Mouse (Mus musculus): ENCODE measurements around the gene Trem3.

Trem3 gene

GRCm38 (mm10) chr17:48274885-48275284, 27.3 kb downstream of the Trem3 start:
- no peaks in the 10 kb centered on the region for H3K36me3 ChIP-seq (ENCODE audit: insufficient read depth, low read length)
- TF ChIP-seq NANOG (IDR thresholded peaks at IDR 0.05; ENCODE audit: borderline replicate concordance, low read length) (no peak), POU5F1 (IDR thresholded peaks at IDR 0.05; ENCODE audit: borderline replicate concordance, low read length) (no peak), CTCF (conservative IDR thresholded peaks at IDR 0.05; ENCODE audit: low read length) (peak; percentile 86)
- H3K4me1 ChIP-seq (replicated peaks; ENCODE audit: low read depth, low read length), result peaks cover 16% of the 10 kb centered on the region
- 0 out of 2 replicates have a peak, but pooled peaks cover under 1% of the 10 kb centered on the region for H3K27me3 ChIP-seq (ENCODE audit: insufficient read depth, low read length)
- no peaks in the 10 kb centered on the region for H3K9me3 ChIP-seq (ENCODE audit: low read length)
- H3K4me3 ChIP-seq (replicated peaks; ENCODE audit: low read length), result no peak overlapping the region

DNA sequence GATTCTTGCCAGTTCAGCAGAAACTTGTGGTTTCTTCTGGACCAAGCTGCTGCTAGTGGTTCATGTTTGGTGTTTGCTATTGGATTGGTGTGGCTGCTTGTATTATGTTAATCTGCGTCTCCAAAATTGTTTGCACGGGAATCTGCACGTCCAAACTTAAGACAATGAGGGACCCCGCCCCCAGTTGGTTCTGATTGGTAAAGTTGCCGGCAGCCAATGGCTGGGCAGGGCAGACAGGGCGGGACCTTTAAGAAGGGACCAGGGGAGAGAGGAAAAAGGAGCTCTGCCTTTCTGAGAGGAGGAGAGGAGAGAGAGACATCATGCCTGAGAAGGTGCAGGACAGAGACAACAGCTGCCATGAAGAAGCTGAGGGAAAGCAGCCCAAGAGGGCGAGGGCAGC, 28.2 kb downstream of the Trem3 start:
- Histone ChIP-seq H3K27me3 (ENCODE audit: insufficient read depth, low read length) (peaks cover 6% of the 10 kb centered on the region; the same call in 1 of the 2 replicates), H3K4me1 (replicated peaks; ENCODE audit: low read depth, low read length) (peaks cover 18% of the 10 kb centered on the region), H3K9me3 (ENCODE audit: low read length) (no peaks in the 10 kb centered on the region), H3K36me3 (ENCODE audit: insufficient read depth, low read length) (no peaks in the 10 kb centered on the region), H3K4me3 (replicated peaks; ENCODE audit: low read length) (no peak overlapping the region)
- TF ChIP-seq NANOG (IDR thresholded peaks at IDR 0.05; ENCODE audit: borderline replicate concordance, low read length), result no peak

GRCm38 (mm10) chr17:48278381-48278780, 30.8 kb downstream of the Trem3 start:
- no peaks in the 10 kb centered on the region for H3K36me3 ChIP-seq (ENCODE audit: insufficient read depth, low read length)
- peaks cover 23% of the 10 kb centered on the region for H3K4me1 ChIP-seq (replicated peaks; ENCODE audit: low read depth, low read length)
- no peak overlapping the region for H3K4me3 ChIP-seq (replicated peaks; ENCODE audit: low read length)
- TF ChIP-seq NANOG (IDR thresholded peaks at IDR 0.05; ENCODE audit: borderline replicate concordance, low read length), result no peak
- no peak for TF ChIP-seq CTCF (conservative IDR thresholded peaks at IDR 0.05; ENCODE audit: low read length)
- no peak for TF ChIP-seq POU5F1 (IDR thresholded peaks at IDR 0.05; ENCODE audit: borderline replicate concordance, low read length)
- no peaks in the 10 kb centered on the region for H3K9me3 ChIP-seq (ENCODE audit: low read length)
- peaks cover 6% of the 10 kb centered on the region; the same call in 1 of the 2 replicates for H3K27me3 ChIP-seq (ENCODE audit: insufficient read depth, low read length)

DNA sequence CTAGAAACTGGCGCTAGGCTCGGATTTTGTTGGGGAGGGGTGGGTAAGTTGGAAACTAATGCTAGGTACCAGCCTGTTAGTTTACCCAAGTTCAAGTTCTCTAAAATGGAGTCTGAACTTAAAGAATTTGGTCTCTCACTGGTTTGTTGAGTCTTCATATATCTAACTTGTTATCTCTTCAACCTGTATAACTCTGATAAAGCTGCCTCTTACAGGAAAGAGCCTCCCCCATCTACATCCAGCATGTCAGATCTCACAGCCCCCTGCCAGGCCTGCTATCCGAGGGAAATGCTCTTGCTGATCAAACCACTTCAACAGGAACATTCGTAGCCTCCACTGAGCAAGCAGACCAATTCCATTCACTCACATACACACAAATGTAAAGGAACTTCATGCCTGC, 31.4 kb downstream of the Trem3 start:
- no peak for TF ChIP-seq NANOG (IDR thresholded peaks at IDR 0.05; ENCODE audit: borderline replicate concordance, low read length)
- no peak for TF ChIP-seq POU5F1 (IDR thresholded peaks at IDR 0.05; ENCODE audit: borderline replicate concordance, low read length)
- no peak for TF ChIP-seq CTCF (conservative IDR thresholded peaks at IDR 0.05; ENCODE audit: low read length)
- H3K4me3 ChIP-seq (replicated peaks; ENCODE audit: low read length), result no peak overlapping the region
- peaks cover 23% of the 10 kb centered on the region for H3K4me1 ChIP-seq (replicated peaks; ENCODE audit: low read depth, low read length)
- no peaks in the 10 kb centered on the region for H3K36me3 ChIP-seq (ENCODE audit: insufficient read depth, low read length)
- peaks cover 6% of the 10 kb centered on the region; the same call in 1 of the 2 replicates for H3K27me3 ChIP-seq (ENCODE audit: insufficient read depth, low read length)
- H3K9me3 ChIP-seq (ENCODE audit: low read length), result no peaks in the 10 kb centered on the region

DNA sequence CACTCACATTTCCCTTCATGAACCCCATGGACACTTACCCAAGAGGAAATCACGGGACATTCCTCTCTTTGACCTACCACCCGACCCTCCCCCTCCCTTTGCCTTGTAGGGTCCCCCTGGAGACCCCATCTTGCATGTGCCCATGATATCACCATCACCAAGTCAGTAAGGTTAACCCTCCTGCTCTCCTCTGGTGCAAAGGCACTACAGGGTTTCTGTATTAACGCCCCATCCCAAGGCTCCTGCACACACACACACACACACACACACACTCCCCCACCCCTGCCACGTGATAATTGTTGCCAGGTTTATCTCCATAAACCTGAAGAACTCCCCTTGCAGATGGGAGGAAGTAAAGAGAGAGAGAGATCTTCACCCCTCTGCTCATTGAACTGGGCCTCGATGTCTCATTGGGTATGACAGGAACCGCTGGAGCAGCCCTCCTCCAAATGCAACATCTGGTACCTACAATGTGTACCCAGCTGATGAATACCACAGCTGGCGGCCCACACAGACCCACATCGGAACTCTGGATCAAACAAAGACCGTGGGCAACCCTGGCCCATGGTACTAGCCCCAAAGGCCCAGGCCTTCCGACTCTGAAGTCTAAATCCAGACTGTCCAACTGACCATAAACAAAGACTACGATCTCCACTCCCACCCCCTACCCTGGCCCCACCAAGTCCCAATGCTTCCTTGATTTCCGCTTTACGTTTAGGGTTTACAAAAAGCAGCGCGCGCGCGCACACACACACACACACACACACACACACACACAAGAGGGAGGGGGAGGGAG, 33.6 kb downstream of the Trem3 start:
- no peaks in the 10 kb centered on the region for H3K36me3 ChIP-seq (ENCODE audit: insufficient read depth, low read length)
- H3K4me3 ChIP-seq (replicated peaks; ENCODE audit: low read length), result peak overlapping the region; percentile 58
- TF ChIP-seq CTCF (conservative IDR thresholded peaks at IDR 0.05; ENCODE audit: low read length) (no peak), NANOG (IDR thresholded peaks at IDR 0.05; ENCODE audit: borderline replicate concordance, low read length) (no peak)
- no peaks in the 10 kb centered on the region for H3K9me3 ChIP-seq (ENCODE audit: low read length)
- H3K27me3 ChIP-seq (ENCODE audit: insufficient read depth, low read length), result peaks cover 6% of the 10 kb centered on the region; the same call in 1 of the 2 replicates
- peaks cover 11% of the 10 kb centered on the region for H3K4me1 ChIP-seq (replicated peaks; ENCODE audit: low read depth, low read length)

DNA sequence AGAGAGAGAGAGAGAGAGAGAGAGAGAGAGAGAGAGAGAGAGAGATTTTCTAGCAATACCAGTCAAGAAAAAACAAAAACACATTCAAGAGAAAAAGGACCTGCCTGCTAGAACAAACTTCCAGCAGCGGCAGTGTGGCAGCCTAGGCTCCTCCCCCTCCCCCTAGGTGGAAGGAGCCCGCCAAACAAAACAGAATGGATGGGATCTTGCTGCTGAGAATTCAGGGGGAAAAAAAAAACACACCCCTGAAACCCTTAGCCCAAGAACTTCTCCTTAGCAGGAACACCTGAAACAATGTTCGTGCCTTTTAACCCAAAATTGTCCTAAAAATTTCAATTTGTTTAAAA, 34.1 kb downstream of the Trem3 start:
- TF ChIP-seq NANOG (IDR thresholded peaks at IDR 0.05; ENCODE audit: borderline replicate concordance, low read length) (no peak), CTCF (conservative IDR thresholded peaks at IDR 0.05; ENCODE audit: low read length) (no peak), POU5F1 (IDR thresholded peaks at IDR 0.05; ENCODE audit: borderline replicate concordance, low read length) (no peak)
- Histone ChIP-seq H3K4me1 (replicated peaks; ENCODE audit: low read depth, low read length) (peaks cover 15% of the 10 kb centered on the region), H3K36me3 (ENCODE audit: insufficient read depth, low read length) (no peaks in the 10 kb centered on the region)

GRCm38 (mm10) chr17:48286765-48287164, 39.2 kb downstream of the Trem3 start:
- no peaks in the 10 kb centered on the region for H3K27me3 ChIP-seq (ENCODE audit: insufficient read depth, low read length)
- no peak overlapping the region for H3K4me3 ChIP-seq (replicated peaks; ENCODE audit: low read length)
- H3K36me3 ChIP-seq (ENCODE audit: insufficient read depth, low read length), result no peaks in the 10 kb centered on the region
- peaks cover 9% of the 10 kb centered on the region for H3K4me1 ChIP-seq (replicated peaks; ENCODE audit: low read depth, low read length)
- TF ChIP-seq CTCF (conservative IDR thresholded peaks at IDR 0.05; ENCODE audit: low read length) (peak; percentile 31; the same call in 1 of the 2 replicates), POU5F1 (IDR thresholded peaks at IDR 0.05; ENCODE audit: borderline replicate concordance, low read length) (no peak)
- H3K9me3 ChIP-seq (ENCODE audit: low read length), result peaks cover 10% of the 10 kb centered on the region

More for the DNA sequence above, 34.1 kb downstream of the Trem3 start:
- Histone ChIP-seq H3K4me3 (replicated peaks; ENCODE audit: low read length) (peak overlapping the region; percentile 58), H3K27me3 (ENCODE audit: insufficient read depth, low read length) (peaks cover 6% of the 10 kb centered on the region; the same call in 1 of the 2 replicates), H3K9me3 (ENCODE audit: low read length) (no peaks in the 10 kb centered on the region)

- H3K4me1 ChIP-seq (replicated peaks; ENCODE audit: low read depth, low read length), result peaks cover 8% of the 10 kb centered on the region
- TF ChIP-seq CTCF (conservative IDR thresholded peaks at IDR 0.05; ENCODE audit: low read length), result peak; percentile 42
- TF ChIP-seq POU5F1 (IDR thresholded peaks at IDR 0.05; ENCODE audit: borderline replicate concordance, low read length), result no peak
- TF ChIP-seq NANOG (IDR thresholded peaks at IDR 0.05; ENCODE audit: borderline replicate concordance, low read length), result no peak
- H3K9me3 ChIP-seq (ENCODE audit: low read length), result peaks cover 10% of the 10 kb centered on the region
- H3K27me3 ChIP-seq (ENCODE audit: insufficient read depth, low read length), result no peaks in the 10 kb centered on the region
- H3K4me3 ChIP-seq (replicated peaks; ENCODE audit: low read length), result no peak overlapping the region
- H3K36me3 ChIP-seq (ENCODE audit: insufficient read depth, low read length), result no peaks in the 10 kb centered on the region
Observed at GRCm38 (mm10) chr17:48287276-48287675, 39.7 kb downstream of the Trem3 start.

All from E14TG2a.4 (cell line).